Mouse (Mus musculus): Measurements from ENCODE around the gene Slc33a1. TPM values are rescaled to one million over a fixed set of nuclear protein-coding genes. Genes with fewer than 3 reads are reported as not detected.

The Slc33a1 gene
- polyA plus RNA-seq, 1 experiment from 2014 or later, result 45.2 TPM

DNA sequence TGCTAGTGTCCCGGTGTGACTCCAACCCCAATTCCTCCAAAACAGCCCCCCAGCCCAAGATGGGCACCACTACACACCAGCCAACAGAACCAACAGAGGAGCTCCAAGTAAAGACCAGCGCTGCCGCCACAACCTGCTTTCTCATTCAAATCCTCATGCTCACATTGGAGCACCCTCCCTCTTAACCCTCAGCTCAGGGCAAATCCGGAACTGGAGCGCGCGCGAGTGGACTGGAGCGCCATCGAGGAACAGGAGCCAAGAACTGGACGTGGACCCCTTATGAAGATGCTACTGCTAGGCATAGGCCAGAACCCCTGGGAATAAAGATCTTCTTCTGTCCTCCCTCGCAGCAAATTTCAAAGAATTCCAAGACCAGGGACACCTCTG lies 65.3 kb downstream of the Slc33a1 start, which contains the start of gene Plch1:
Gene Plch1, minus strand, starts transcription at position 164 of the 387 bp plus-strand sequence.
- WGBS, result under 1% methylated on average over 12 of the region's 12 CpGs
- no peaks in the 10 kb centered on the region for H3K9me3 ChIP-seq (replicated peaks; ENCODE audit: low read length)
- H3K36me3 ChIP-seq (ENCODE audit: insufficient read depth, low read length), result no peaks in the 10 kb centered on the region
- no peaks in the 10 kb centered on the region for H3K27me3 ChIP-seq (ENCODE audit: insufficient read depth, low read length)
- ATAC-seq (replicated peaks; ENCODE audit: low FRiP score, low read depth) (peak; percentile 72), DNase-seq (ENCODE audit: low spot score) (peak; percentile 79)
- peak within 1 kb of the TSS; percentile 66 for H3K27ac ChIP-seq
- H3K4me3 ChIP-seq (replicated peaks; ENCODE audit: low read depth, low read length), result peak within 1 kb of the TSS; percentile 50
- H3K4me1 ChIP-seq (replicated peaks; ENCODE audit: insufficient read depth, low read length), result no peaks in the 10 kb centered on the region
- peak within 1 kb of the TSS; percentile 75 for H3K4me2 ChIP-seq (ENCODE audit: low read length)
- no peak for TF ChIP-seq CTCF (IDR thresholded peaks at IDR 0.05; ENCODE audit: low read depth)
- peak within 1 kb of the TSS; percentile 53 for H3K9ac ChIP-seq (ENCODE audit: low read depth, low read length)

DNA sequence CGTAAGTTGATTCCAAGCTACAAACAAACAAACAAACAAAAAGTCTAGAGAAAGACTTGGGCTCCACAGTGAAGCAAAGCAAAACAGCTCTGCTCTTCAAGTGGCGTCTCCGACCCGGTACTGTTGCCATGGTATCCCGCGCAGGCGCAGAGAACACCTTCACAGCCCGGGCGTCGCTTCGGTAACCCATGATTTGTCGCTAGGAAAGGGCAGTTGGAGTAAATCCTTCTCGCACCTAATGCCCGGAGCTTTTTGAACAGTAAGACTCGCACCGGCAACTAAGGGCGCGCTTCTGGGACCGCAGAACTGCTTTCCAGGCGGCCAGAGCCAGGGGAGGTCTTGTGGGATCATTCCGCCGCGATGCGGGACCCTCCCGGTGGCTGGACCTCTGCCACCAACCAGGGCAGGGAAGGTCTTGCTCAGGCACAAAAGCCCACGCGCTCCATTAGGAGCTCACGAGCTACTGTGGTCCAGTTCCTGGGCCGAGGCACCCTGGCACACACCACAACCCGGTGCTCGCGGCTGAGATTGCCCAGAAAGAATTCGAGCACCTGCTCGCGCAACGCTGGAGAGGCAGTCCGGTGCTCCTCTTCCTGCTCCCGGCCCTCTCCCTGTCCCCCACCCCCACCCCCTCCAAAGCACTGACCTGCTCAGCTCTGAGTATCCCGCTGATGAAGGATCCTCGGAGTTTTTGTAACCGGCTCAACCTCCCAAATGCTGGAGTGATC lies 65.8 kb downstream of the Slc33a1 start:
- no peaks in the 10 kb centered on the region for H3K27me3 ChIP-seq (ENCODE audit: insufficient read depth, low read length)
- no peak for TF ChIP-seq CTCF (IDR thresholded peaks at IDR 0.05; ENCODE audit: low read depth)
- peak overlapping the region; percentile 50 for H3K4me3 ChIP-seq (replicated peaks; ENCODE audit: low read depth, low read length)
- peak overlapping the region; percentile 75 for H3K4me2 ChIP-seq (ENCODE audit: low read length)
- H3K4me1 ChIP-seq (replicated peaks; ENCODE audit: insufficient read depth, low read length), result no peaks in the 10 kb centered on the region
- H3K36me3 ChIP-seq (ENCODE audit: insufficient read depth, low read length), result no peaks in the 10 kb centered on the region
- peak overlapping the region; percentile 53 for H3K9ac ChIP-seq (ENCODE audit: low read depth, low read length)
- peak; percentile 92 for DNase-seq (ENCODE audit: low spot score)
- H3K9me3 ChIP-seq (replicated peaks; ENCODE audit: low read length), result no peaks in the 10 kb centered on the region
- ATAC-seq (replicated peaks; ENCODE audit: low FRiP score, low read depth), result peak; percentile 82
- under 1% methylated on average over 41 of the region's 41 CpGs for WGBS
- H3K27ac ChIP-seq, result peak overlapping the region; percentile 66

DNA sequence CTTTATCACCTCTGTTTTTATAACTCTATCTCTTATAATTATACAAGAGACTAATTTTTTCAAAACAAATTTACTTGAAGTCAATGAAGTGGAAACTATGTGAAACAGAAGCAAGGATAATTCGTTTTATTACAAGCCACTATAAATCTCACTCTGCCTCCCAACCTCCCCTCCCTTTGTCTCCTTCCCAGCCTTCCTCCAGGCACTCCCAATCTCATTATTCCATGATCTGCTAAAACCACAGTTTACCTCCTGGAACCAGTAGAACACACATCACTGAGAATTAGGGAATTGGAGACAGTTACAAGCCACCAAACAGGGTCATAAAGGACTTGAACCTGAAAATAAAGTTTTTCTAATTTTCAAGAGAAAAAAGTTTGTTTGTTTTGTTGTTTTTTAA lies 67.4 kb downstream of the Slc33a1 start:
- ATAC-seq (replicated peaks; ENCODE audit: low FRiP score, low read depth), result no peak
- Histone ChIP-seq H3K27me3 (ENCODE audit: insufficient read depth, low read length) (no peaks in the 10 kb centered on the region), H3K4me1 (replicated peaks; ENCODE audit: insufficient read depth, low read length) (0 out of 2 replicates have a peak, but pooled peaks cover 2% of the 10 kb centered on the region), H3K9ac (ENCODE audit: low read depth, low read length) (no peak overlapping the region), H3K4me2 (ENCODE audit: low read length) (peak overlapping the region; percentile 75; the same call in 1 of the 2 replicates), H3K9me3 (replicated peaks; ENCODE audit: low read length) (no peaks in the 10 kb centered on the region), H3K36me3 (ENCODE audit: insufficient read depth, low read length) (no peaks in the 10 kb centered on the region), H3K27ac (no peak overlapping the region), H3K4me3 (replicated peaks; ENCODE audit: low read depth, low read length) (no peak overlapping the region)
- WGBS, result 9% methylated on average over 1 of the region's 1 CpGs
- DNase-seq (ENCODE audit: low spot score), result peak; percentile 71
- no peak for TF ChIP-seq CTCF (IDR thresholded peaks at IDR 0.05; ENCODE audit: low read depth)

DNA sequence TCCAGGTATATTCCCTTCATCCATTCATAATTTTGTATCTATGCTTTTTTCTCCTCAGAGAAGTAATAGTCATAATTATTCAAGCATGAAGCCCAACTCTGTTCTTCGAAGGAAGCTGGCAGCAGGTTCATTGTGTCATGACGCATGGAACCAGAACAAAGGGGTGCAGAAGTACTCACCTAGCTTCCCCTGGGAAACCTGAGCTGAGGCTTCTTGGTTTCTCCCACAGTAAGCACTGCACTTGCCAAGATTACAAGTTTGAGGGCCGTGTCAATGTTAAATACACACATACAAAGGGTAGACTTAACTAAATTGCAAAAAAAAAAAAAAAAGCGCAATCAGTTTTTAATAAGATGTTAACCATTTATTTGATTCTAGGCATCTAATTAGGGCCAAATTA lies 68.3 kb downstream of the Slc33a1 start:
- H3K36me3 ChIP-seq (ENCODE audit: insufficient read depth, low read length), result no peaks in the 10 kb centered on the region
- no peaks in the 10 kb centered on the region for H3K9me3 ChIP-seq (replicated peaks; ENCODE audit: low read length)
- no peak overlapping the region for H3K4me3 ChIP-seq (replicated peaks; ENCODE audit: low read depth, low read length)
- ATAC-seq (replicated peaks; ENCODE audit: low FRiP score, low read depth), result no peak
- no peak overlapping the region for H3K27ac ChIP-seq
- WGBS, result 44% methylated on average over 4 of the region's 4 CpGs
- no peak for TF ChIP-seq CTCF (IDR thresholded peaks at IDR 0.05; ENCODE audit: low read depth)
- H3K27me3 ChIP-seq (ENCODE audit: insufficient read depth, low read length), result no peaks in the 10 kb centered on the region
- peak; percentile 21 for DNase-seq (ENCODE audit: low spot score)
- no peak overlapping the region for H3K9ac ChIP-seq (ENCODE audit: low read depth, low read length)
- H3K4me1 ChIP-seq (replicated peaks; ENCODE audit: insufficient read depth, low read length), result 0 out of 2 replicates have a peak, but pooled peaks cover 2% of the 10 kb centered on the region
- H3K4me2 ChIP-seq (ENCODE audit: low read length), result no peak overlapping the region

DNA sequence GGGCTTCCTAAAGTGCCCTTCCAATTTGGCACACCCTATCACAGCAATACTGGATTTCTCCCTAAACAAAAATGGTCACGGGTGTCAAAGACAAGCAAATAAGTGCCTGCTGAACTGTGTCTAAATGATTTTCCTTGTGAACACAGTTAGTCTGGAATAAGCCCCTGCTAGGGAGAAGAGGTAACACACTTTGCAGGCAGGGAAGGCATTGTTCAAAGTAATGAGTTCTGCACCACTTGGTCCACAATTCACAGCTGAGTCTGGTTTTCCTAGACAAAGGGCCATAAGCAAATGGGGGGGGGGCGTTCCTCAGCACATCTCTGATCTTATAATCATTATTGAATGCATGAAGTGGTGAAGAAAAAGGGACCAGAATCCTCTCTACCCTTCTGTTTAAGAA lies 68.8 kb downstream of the Slc33a1 start:
- WGBS, result 26% methylated on average over 2 of the region's 2 CpGs
- H3K27ac ChIP-seq, result no peak overlapping the region
- no peak for TF ChIP-seq CTCF (IDR thresholded peaks at IDR 0.05; ENCODE audit: low read depth)

DNA sequence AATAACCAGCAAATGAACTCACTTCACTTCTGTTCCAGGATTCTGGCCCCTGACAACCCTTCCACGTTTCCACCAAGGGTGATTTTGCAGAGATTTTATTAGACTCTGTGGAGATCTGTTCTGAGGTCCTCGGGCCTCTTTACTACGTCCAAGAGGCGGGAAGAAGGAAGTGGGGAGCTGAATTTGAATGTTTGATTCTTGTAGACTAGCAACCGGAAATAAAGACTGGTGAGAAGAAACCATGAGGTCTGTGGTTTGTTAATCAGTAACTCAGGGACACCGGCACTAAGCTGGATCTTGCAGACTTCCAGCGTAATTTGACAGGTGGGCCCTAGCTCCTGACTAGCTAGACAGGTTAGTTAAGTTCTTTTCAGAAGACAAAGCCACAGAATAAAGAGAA lies 70.9 kb downstream of the Slc33a1 start:
- no peaks in the 10 kb centered on the region for H3K36me3 ChIP-seq (ENCODE audit: insufficient read depth, low read length)
- no peak for TF ChIP-seq CTCF (IDR thresholded peaks at IDR 0.05; ENCODE audit: low read depth)
- H3K4me1 ChIP-seq (replicated peaks; ENCODE audit: insufficient read depth, low read length), result 0 out of 2 replicates have a peak, but pooled peaks cover 2% of the 10 kb centered on the region
- ATAC-seq (replicated peaks; ENCODE audit: low FRiP score, low read depth) (peak; percentile 62), DNase-seq (ENCODE audit: low spot score) (peak; percentile 52)
- WGBS, result 33% methylated on average over 7 of the region's 7 CpGs
- peak overlapping the region; percentile 32; the same call in 1 of the 2 replicates for H3K27ac ChIP-seq
- no peak overlapping the region for H3K4me3 ChIP-seq (replicated peaks; ENCODE audit: low read depth, low read length)
- no peaks in the 10 kb centered on the region for H3K27me3 ChIP-seq (ENCODE audit: insufficient read depth, low read length)
- no peaks in the 10 kb centered on the region for H3K9me3 ChIP-seq (replicated peaks; ENCODE audit: low read length)
- H3K4me2 ChIP-seq (ENCODE audit: low read length), result peak overlapping the region; percentile 34; the same call in 1 of the 2 replicates
- H3K9ac ChIP-seq (ENCODE audit: low read depth, low read length), result no peak overlapping the region

More for the DNA sequence above, 68.8 kb downstream of the Slc33a1 start:
- H3K36me3 ChIP-seq (ENCODE audit: insufficient read depth, low read length), result no peaks in the 10 kb centered on the region
- DNase-seq (ENCODE audit: low spot score) (no peak), ATAC-seq (replicated peaks; ENCODE audit: low FRiP score, low read depth) (no peak)
- H3K27me3 ChIP-seq (ENCODE audit: insufficient read depth, low read length), result no peaks in the 10 kb centered on the region
- H3K9ac ChIP-seq (ENCODE audit: low read depth, low read length), result no peak overlapping the region
- no peaks in the 10 kb centered on the region for H3K9me3 ChIP-seq (replicated peaks; ENCODE audit: low read length)
- no peak overlapping the region for H3K4me2 ChIP-seq (ENCODE audit: low read length)
- H3K4me3 ChIP-seq (replicated peaks; ENCODE audit: low read depth, low read length), result no peak overlapping the region
- H3K4me1 ChIP-seq (replicated peaks; ENCODE audit: insufficient read depth, low read length), result 0 out of 2 replicates have a peak, but pooled peaks cover 2% of the 10 kb centered on the region
